Mouse (Mus musculus): ENCODE measurements around the gene Amn. TPM values are rescaled to one million over a fixed set of nuclear protein-coding genes. Genes with fewer than 3 reads are reported as not detected.

The Amn gene
- polyA plus RNA-seq, 2 experiments from 2014 or later, result not detected

DNA sequence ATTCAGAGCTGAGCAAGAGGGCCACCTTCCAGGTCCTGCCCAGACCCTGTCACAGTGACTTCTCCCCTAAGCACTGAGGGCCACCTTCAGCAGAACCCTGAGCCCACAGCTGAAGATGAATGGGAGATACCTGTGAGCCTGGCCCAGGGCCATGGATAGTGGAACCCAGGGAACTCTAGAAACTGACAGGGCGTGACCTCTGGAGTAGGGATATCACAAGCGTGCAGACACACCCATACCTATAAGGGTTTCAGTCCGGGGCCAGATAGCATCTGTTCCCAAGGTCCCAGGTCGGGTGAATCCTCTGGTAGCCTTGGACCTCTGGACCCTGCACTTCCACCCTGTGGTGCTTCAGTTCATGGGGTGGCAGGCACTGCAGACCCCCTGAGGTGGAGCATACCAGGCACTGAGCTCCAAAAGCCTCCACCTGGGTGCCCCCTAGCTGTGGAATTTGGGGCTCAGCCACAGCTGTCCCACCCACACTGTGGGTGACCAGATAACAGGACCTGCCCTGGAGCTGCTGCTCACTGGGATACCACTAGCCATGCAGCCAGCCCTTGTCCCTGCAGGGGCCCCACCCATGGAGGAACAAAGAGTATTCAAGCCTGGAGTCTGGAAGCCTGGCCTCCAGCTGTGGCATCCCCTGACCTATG, 3.1 kb upstream of the Amn start:
- ATAC-seq, result no peak

- ATAC-seq, result no peak
Measured at GRCm38 (mm10) chr12:111271406-111271805, 511 bp downstream of the Amn start.

DNA sequence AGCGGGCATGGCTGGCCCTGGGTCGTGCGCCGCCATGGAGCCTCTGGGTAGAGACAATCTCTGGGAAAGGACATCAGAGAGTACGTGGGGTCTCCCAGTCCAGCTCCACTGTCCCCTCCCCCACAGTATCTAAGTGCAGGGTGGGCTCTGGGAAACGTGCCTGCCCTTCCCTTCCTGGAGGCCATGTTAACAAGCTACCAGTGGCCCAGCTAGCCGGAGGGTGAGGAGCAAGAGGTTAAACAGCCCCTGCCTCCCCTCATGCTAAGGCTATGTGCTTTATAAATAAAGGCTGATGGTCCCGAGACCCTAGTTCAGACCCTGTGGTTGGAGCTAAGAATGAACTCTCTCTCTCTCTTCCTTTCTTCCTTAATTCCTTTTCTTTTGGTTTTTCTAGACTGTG, 1.1 kb downstream of the Amn start:
- no peak for ATAC-seq

- ATAC-seq, result no peak
Measured at GRCm38 (mm10) chr12:111272420-111272819, 1.5 kb downstream of the Amn start.

DNA sequence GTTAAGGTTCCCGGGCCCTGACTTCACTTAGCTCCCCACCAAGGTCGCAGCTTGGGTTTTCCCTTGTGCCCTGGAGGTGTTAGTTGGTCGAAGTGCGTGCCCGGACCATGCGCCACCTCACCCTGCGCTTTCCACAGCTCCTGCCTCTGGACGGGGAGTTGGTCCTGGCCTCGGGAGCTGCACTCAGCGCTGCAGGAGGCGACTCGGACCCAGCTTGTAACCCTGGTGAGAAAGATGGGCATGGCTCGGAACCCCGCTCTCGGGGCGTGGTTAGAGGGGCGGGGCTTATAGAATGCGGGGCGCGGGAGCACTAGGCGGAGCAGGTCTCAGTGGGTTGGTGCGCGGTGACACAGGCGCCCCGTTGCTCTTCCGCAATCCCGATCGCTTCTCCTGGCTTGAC, 3.1 kb downstream of the Amn start:
- no peak for ATAC-seq

DNA sequence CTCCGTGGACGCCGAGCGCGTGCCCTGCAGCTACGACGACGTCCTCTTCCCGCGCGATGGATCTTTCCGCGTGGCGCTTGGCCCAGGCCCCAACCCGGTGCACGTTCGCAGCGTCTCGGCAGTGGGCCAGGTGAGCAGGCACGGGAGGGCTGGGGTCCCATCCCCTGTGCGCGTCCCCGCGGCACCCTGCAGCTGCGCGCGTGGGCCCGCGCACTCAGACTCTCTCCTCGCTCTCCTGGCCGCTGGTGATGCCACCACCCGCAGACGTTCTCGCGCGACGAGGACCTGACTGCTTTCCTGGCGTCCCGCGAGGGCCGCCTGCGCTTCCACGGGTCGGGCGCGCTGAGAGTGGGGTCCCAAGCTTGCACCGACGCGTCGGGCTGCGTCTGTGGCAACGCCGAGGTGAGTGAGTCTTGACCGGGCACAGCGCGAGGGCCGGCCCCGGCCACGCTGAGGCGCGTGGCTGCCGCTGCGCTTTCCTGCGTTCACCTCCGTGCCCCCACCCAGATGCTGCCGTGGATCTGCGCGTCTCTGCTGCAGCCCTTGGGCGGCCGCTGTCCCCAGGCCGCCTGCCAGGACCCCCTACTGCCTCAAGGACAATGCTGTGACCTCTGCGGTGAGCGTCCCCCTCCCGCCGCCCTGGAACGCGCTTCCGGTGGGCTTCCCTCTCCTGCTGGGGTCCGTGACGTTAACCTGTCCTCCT, 3.7 kb downstream of the Amn start:
- ATAC-seq, result no peak

DNA sequence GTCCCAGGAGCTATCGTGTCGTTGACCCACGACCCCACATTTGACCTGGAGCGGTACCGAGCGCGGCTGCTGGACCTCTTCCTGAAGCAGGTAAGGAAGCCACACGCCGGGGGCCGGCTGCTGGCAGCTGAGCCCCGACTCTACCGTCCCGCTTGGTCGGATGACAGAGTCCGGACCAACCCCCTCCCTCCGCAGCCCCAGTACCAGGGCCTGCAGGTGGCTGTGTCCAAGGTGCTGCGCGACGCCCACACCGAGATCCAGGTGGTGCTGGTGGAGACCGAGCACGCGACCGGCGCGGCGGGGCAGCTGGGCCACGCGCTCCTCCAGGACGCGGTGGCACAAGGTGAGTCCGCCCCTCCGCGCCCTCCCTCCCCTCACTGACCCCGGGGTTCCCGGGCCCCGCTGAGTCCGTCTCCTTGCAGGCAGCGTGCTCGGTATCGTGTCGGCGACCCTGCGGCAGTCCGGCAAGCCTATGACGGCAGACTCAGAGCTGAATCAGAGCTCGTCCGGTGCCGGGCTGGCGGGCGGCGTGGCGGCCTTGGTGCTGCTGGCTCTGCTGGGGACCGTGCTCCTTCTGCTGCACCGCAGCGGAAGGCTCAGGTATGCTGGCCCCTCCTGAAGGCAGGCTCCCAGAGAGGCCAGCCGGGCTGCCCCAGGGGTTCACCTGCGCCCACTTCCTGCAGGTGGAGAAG, 4.4 kb downstream of the Amn start:
- ATAC-seq, result no peak

- ATAC-seq, result no peak
Measured at GRCm38 (mm10) chr12:111276371-111276770, 5.5 kb downstream of the Amn start.

GRCm38 (mm10) chr12:111283573-111283972, 12.7 kb downstream of the Amn start:
- no peak for ATAC-seq

DNA sequence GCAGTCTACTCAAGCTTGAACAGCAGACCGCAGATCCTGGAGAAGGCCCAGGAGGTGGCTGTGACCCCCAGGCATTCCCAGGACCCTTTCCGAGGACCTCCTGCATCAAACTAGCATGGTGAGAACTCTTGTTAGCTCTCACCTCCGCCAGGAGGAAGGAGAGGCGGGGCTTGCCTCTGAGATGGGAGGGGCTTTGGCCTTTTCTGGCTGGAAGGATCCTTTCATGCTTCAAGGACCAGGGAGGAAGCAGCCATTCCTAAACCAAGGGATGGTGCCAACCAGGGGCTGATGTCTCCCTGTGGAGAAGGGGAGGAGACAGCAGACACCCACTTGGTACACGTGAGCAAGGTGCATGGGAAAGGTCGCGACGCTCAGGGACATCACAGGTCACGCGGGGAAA, 13.6 kb downstream of the Amn start:
- no peak for ATAC-seq

GRCm38 (mm10) chr12:111293025-111293424, 22.1 kb downstream of the Amn start:
- ATAC-seq, result no peak

- no peak for ATAC-seq
Measured at GRCm38 (mm10) chr12:111301322-111302017, 30.6 kb downstream of the Amn start.

DNA sequence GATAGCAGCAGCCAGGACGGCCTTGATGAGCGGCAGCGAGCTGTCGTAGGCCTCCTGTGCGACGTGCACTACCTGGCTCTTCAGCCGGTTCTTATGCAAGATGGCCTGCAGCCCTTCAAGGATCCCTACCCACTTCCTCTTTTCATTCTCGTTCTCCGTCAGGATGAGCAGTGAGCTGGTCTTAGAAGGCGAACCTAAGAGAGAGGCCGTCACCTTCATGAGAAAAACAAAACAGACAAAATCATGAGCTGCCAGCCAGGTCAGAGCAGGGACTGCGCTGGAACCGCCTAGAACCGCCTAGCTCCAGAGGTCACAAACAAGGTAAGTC, 31.1 kb downstream of the Amn start:
- ATAC-seq, result no peak

- no peak for ATAC-seq
Measured at GRCm38 (mm10) chr12:111303702-111304337, 32.9 kb downstream of the Amn start.

- ATAC-seq, result no peak
Measured at GRCm38 (mm10) chr12:111306821-111307220, 35.9 kb downstream of the Amn start.

- no peak for ATAC-seq
Measured at GRCm38 (mm10) chr12:111309256-111309655, 38.4 kb downstream of the Amn start.

- ATAC-seq, result no peak
Measured at GRCm38 (mm10) chr12:111309931-111310330, 39.0 kb downstream of the Amn start.

- ATAC-seq, result no peak
Measured at GRCm38 (mm10) chr12:111311775-111312174, 40.9 kb downstream of the Amn start.

- no peak for ATAC-seq
Measured at GRCm38 (mm10) chr12:111314273-111314672, 43.4 kb downstream of the Amn start.

DNA sequence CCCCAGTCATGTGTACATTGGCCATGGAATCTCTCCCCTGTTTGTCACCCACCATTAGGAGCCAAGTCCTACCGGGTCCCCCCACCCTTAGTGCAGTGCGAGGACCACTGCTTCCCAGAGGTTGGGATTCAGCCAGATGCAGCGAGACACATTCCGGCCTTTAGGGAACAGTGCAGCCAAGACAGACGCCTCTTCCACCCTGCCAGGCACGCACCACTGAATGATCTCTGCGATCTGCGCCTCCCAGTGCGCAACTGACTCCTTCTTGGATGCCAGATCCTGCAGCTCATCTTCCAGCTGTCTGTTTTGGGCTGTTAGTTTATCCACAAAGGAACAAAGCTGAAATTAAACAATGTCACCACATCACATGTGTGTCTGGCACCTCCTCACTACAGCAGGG, 46.8 kb downstream of the Amn start:
- ATAC-seq, result no peak

DNA sequence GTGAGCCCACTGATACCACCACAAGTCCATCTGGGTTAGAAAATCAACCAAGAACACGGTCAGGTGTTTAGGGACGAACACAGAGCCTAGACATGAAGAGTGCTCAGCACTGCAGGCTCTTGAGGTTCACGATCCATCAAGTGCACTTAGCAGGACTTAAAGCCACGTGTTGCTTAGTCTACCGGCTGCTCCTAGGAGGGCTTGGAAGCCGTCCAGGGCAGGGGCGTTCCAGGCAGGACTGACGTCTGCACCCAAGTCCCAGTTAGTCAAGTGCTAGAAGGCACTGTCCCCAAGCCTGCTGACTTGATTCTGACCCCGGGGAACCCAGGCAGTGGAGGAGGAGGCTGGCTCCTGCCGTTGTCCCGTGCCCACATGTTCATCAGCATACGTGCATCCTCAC, 49.7 kb downstream of the Amn start:
- no peak for ATAC-seq

DNA sequence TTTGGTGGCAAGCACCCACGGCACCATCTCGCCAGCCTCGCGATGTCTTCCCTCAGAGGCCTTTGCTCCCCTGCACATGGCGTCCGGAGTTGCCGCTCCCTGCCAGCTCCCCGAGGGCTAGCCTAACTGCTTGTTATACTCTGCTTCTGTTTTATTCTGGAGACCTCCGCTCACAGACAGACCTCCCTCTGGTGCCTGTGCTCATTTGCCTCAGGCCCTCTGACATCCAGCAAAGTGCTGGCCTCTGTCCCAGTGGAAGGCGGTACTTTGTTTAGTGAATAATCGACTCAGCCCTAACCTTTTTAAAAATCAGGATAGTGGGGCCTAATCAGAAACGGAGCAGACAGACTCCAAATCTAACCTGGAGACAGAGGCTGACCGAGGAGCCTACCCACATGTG, 50.9 kb downstream of the Amn start:
- ATAC-seq, result no peak

DNA sequence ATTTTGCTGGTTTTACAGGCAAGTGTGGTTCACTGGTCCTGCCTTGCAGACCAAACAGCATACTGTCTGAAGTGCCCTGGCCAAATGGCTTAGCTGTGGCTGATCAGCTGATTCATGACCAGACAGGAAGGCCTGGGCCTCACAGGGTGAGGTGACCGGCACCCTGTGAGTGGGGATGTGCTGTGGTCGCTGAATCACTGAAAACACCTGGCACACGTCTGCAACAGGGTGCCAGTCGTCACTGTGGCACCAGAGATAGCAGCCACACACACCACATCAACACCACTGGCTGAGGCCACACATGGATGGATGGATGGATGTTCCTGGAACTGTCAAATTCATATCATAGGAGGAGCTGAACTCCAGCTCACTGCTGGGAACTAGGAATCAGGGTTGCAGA, 52.5 kb downstream of the Amn start:
- no peak for ATAC-seq

Measured in CD4-positive, CD25-positive, alpha-beta regulatory T cell, adult 4 months (primary cell).